ENCODE assay signal across 13 mouse cellular contexts in genomic region chr4:35534565-35535279, GRCm38 (mm10).
"Had no signal": no experiment of that assay in that cellular context is flagged by ENCODE, and none has a peak within 500 bp of the region (broad histone marks: within the 10 kb centered on the region; RNA-seq: fewer than 3 reads in every experiment).

No protein-coding gene starts in this region.

- H3K4me1 ChIP-seq: liver, embryonic 13.5 days had no signal

- H3K9me3 ChIP-seq: liver, embryonic 13.5 days had no signal

- H3K4me3 ChIP-seq: left cerebral cortex, adult 2 months; liver, embryonic 13.5 days had no signal

- H3K27me3 ChIP-seq: liver, embryonic 13.5 days had no signal

- H3K9ac ChIP-seq: liver, embryonic 13.5 days had no signal

- H3K4me2 ChIP-seq: liver, embryonic 13.5 days had no signal

- DNase-seq: kidney, adult 2 months; kidney, postnatal 10 days; kidney, postnatal 36 days; layer of hippocampus, postnatal 36 days; liver, embryonic 13.5 days; lung, adult 2 months; lung, postnatal 14 days; lung, postnatal 4 days; thymus, adult 2 months; thymus, postnatal 25 days had no signal

- H3K27ac ChIP-seq: left cerebral cortex, adult 2 months; liver, embryonic 13.5 days; stomach, postnatal 0 days had no signal

- H3K36me3 ChIP-seq: liver, embryonic 13.5 days had no signal

- ATAC-seq: intestine, embryonic 16.5 days had no signal
